Mouse (Mus musculus): ENCODE results near the gene Prom1.
A peak's percentile ranks its signal among the peaks of the same experiment; 100 is the strongest.

Gene Prom1

DNA sequence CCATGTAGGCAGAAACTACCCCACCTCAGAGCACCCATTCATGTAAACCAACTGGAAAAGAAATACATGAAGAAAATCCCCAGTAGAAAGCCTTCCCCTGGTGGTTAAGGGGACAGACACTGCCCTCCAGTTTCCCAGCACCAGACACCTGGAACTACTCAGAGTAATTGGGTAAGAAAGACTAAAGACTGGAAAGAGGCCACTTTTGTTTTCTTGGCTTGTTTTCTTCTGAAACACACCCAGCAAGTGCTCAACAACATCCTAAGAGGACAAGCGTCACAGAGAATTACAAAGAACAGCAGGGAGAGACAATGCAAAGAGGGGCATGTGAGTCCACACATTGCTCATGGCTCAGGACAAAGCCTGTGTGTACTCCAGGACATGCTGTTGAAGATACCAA lies 20.7 kb downstream of the Prom1 start:
- DNase-seq (ENCODE audit: low read depth, low spot score): no peak

DNA sequence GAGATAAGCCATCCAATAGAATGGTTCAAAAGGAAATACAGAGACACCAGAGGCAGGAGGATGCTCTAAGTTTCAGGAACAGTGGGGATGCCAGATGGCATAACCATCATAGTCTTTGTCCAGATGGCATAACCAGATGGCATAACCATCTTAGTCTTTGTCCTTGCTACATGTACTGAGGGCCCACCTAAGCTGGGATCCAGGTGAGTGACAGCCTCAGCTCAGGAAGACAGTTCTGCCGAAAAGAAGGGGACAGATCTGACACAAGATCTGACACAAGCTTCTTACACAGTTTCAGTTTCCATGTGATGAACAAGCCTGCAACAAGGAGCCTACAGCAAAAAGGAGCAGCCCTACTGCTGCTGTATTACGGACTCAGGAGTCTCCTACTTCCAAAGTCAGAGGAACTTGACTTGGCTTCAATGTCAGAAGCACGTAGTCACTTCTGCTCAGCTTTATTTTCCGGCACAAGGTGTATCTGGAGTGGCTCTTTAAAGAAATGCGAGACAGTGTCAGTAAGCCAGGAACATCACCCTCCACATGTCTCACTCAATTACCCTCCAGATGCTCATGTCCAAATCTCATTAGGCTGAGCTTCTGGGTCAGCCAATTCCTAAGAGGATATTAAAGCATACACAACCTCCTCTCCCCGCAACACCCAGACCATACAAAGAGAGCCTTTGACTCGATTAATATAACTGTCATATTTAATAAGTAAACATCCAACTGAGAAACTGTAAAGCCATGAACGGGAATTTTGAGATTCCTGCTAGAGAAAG lies 21.4 kb downstream of the Prom1 start:
- no peak for DNase-seq (ENCODE audit: low read depth, low spot score)

- no peak for DNase-seq (ENCODE audit: low read depth, low spot score)
Measured at GRCm38 (mm10) chr5:44075432-44075831, 26.4 kb downstream of the Prom1 start.

DNA sequence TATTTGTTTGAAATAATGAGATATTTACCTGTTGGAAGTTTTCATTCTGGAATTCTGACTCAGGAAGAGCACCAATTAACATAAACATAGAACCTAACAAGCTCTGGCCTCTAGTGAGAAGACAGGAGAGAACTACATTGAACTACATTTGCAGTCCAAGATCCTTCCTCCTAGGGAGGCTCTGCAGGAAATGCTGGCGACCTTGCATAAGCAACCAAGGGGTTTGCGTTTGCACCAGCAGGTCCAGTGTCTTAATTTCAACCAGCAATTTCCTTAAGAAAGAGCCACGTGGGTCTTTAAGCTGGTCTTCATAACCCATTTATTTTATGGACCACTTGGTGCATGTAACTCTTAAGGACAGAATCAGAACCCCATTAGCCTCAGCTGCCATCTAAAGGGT lies 28.2 kb downstream of the Prom1 start:
- no peak for DNase-seq (ENCODE audit: low read depth, low spot score)

- DNase-seq (ENCODE audit: low read depth, low spot score): no peak
Measured at GRCm38 (mm10) chr5:44070529-44071133, 31.2 kb downstream of the Prom1 start.

GRCm38 (mm10) chr5:44058258-44058657 lies 43.6 kb downstream of the Prom1 start:
- DNase-seq (ENCODE audit: low read depth, low spot score): no peak

DNA sequence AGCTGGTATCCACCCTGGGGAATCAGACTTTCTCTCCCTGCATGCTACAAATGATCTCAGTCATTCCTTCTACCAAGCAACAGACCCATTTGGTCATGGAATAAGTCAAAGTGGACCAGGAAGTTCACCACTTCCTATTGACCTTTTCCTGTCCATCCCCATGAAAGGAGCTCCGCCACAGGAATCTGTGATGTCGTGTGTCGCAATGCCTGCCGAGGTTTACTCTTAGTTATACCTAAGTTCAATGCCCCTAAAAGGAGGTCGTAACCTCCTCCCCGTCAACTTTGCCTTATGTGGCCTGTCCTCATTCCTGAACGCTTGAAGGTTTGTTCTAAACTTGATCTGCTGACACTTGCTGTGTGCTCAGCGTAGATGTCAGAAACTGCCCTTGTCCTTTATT lies 51.6 kb downstream of the Prom1 start:
- no peak for DNase-seq (ENCODE audit: low read depth, low spot score)

DNA sequence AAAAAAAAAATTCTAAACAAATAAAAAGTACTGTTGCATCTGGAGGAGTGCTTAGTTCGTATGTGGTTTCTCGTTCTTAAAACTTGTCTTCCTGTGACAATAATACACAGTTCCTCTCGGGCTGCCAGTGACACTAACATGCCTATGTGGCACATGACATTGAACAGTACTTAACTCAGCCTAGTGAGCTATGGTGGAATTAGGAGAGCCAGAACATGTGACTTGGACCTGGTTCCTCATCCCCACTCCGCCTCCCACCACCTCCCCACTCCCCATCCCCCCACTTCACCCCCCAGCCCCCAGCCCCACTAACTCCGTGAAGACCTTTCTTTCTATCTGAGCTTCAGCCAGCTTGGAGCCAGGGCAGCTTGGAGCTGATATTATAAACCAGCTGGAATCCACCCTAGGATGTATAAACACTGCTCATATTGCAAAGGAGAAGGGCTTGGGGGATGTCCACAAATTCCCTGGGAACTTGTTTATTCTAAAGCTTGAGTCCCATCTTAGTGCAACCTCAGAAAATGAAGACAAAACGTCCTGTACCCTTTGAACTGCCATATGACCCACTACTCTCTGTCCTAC lies 52.3 kb downstream of the Prom1 start:
- DNase-seq (ENCODE audit: low read depth, low spot score): no peak

DNA sequence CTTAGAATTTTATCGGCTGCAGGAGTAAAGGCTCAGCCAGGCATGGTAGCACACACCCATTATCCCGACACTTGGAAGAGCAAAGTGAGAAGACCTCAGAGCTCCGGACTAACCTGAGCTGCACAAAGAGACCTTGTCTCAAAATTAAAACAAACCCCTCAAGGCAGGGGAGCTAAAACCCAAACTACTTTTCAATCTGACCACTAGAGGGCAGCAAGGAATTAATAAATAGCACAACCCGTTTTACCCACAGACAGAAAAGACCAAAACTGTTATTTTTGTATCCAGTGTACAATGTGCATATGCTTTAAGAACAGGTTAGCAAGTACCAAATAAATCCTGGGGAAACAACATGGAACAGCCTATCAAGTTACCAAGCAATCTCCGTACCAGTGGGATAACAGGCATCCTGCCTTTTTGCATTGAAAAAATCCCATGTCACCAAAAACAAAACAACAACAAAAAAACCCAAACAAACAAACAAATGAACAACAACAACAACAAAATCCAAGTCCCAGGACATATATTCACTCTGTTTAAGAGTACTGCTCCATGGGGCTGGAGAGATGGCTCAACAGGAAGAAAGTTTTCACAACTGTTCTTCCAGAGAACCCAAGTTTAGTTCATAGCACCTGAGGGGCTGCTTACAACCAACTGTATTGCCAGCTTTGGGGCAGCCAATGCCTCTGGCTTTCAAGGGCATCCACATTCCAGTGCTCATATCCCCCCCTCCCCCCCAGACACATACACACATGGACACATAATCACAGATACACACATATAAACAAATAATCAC lies 53.1 kb downstream of the Prom1 start:
- peak; percentile 58 for DNase-seq (ENCODE audit: low read depth, low spot score)

DNA sequence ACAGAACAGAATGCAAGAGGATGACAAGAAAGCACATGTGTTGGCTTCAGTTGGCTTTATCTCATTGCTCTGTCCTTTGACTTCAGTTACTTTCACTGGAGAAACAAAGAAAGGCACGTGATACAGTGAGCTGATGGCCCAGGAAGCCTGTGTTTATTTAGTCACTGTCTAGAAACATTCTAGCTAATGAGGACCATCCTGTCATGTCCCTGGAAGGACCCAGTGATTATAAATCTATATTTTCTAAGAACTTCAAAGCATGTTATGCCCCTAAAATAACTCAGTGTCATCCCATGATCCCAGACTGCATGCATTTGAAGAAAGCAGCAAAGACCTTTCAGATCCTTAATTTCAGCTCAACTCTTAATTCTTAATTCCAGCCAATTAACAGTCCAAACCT lies 60.1 kb downstream of the Prom1 start:
- DNase-seq (ENCODE audit: low read depth, low spot score): no peak

DNA sequence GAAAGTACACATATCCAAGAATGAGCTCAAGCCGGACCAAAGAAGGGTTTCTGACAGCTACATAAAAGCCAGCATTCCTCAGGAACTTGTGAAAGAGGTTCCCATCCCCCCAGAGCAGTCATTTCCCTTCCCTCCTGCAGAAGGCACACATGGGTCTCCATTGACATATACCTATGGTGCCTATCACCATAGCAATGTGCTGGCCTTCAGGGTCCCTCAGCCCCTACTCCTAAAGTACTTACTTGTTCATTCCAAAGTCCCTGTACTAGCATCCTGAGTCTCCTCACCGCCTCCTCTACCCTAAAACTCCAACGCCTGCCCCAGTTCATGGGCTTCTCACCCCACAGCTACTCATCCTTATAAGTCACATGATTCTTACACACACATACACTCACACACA lies 60.8 kb downstream of the Prom1 start:
- no peak for DNase-seq (ENCODE audit: low read depth, low spot score)

DNA sequence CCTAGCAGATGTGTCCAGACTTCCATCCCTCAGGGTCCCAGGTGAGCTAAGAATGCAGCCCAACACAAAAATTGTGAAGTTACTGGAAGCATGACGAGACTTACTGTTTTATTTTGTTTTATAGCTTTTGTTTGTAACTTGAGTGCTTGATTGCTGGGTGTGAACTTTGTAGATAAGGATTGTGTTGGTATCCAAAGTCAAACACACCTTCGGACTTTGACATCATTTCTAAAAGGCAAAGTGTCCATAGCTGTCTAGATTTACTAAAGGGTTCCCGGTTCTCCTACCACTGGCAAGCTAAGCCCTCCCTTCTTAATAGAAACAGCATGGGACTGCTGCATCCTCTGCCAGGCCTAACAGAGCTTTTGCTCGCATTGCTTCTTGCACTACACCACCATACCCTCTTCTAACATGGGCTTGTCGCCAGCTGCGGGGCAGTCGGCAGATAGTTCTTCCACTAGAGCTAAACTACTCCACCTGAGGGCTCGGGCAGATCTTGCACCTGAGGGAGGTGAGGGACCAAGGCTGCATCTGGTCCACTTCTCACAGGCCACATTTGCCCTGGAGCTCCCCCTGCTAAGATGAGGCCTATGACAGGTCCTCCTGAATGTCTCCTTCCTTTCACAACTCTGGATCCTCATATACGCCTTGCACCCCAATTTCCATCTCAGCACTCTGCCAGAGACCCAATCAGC lies 103.4 kb downstream of the Prom1 start:
- DNase-seq (ENCODE audit: low read depth, low spot score): no peak

- DNase-seq (ENCODE audit: low read depth, low spot score): no peak
Measured at GRCm38 (mm10) chr5:43997626-43998025, 104.2 kb downstream of the Prom1 start.

- DNase-seq (ENCODE audit: low read depth, low spot score): no peak
Measured at GRCm38 (mm10) chr5:43996162-43996561, 105.7 kb downstream of the Prom1 start.

- DNase-seq (ENCODE audit: low read depth, low spot score): no peak
Measured at GRCm38 (mm10) chr5:43994981-43995380, 106.9 kb downstream of the Prom1 start.

GRCm38 (mm10) chr5:43990316-43990715 lies 111.5 kb downstream of the Prom1 start:
- DNase-seq (ENCODE audit: low read depth, low spot score): peak; percentile 53

DNA sequence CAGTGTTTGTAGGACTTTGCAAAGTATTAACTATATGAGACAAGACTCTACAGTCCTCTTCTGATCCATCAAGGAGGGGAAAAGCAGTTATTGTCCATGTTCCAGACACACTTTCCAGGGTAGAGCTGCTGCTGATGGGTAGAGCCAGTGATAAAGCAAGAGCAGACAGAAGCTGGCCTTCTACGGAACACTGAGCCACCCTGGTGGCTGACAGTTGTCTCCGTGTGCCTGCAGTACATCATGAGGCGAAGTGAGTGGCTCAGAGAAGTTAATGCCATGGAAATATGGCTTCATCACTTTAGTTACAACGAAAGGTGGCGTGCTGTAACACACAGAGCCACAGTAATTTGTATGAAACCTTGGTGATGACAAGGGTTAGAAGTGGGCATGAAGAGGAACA lies 112.8 kb downstream of the Prom1 start:
- no peak for DNase-seq (ENCODE audit: low read depth, low spot score)

DNA sequence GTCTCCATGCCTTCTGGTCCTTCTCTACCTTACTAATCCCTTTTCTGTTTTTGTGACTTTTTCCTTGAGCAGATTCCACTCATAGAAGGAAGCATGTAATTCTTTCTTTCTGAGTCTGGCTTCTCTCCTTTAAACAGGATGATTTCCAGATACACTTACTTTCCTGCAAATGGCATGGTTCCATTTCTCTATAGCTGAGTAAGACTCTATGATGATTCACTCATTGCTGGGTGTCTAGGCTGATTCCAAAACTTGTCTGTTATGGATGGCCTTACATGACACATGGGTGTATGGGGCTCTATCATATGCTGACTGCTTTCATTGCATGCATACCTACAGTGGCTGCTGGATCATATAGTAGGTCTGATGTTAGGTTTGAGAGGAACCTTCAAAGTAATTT lies 115.6 kb downstream of the Prom1 start:
- no peak for DNase-seq (ENCODE audit: low read depth, low spot score)

- peak; percentile 83 for DNase-seq (ENCODE audit: low read depth, low spot score)
Measured at GRCm38 (mm10) chr5:43982896-43983295, 118.9 kb downstream of the Prom1 start.

DNA sequence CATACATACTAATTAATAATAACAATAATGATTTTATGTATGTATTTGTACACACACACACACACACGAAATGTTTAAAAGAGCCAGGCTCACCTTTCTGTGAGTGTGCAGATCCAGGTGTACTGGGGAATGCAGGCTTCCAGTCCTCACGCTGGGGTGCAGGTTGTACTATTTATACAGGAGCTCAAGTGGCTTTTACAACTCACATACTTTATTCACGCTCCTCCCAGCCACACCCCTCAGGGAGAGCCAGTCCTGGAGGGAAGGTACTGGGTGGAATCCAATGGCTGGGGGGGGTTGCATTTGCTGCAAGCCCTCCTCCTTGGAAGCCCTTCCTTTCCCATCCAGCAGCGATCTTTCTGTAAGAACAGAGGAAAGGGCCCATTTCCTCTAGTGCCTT lies 120.2 kb downstream of the Prom1 start, which contains the start of gene Fgfbp1:
Fgfbp1 (minus strand) TSS at position 160 of the 400 bp plus-strand sequence.
- peak; percentile 63 for DNase-seq (ENCODE audit: low read depth, low spot score)

- DNase-seq (ENCODE audit: low read depth, low spot score): no peak
Measured at GRCm38 (mm10) chr5:43980397-43980796, 121.4 kb downstream of the Prom1 start.
